Mouse (Mus musculus): ENCODE data around the gene Cd68. TPM values are rescaled to one million over a fixed set of nuclear protein-coding genes. Genes with fewer than 3 reads are reported as not detected.

Cd68 gene
- polyA plus RNA-seq, 1 experiment from 2014 or later = 4.4 TPM

GRCm38 (mm10) chr11:69689891-69690290 is 23.9 kb upstream of the Cd68 start:
- no peak overlapping the region for H3K4me2 ChIP-seq
- H3K4me3 ChIP-seq = no peak overlapping the region
- no peak overlapping the region for H3K27ac ChIP-seq
- ATAC-seq = no peak
- H3K9me3 ChIP-seq (replicated peaks) = no peaks in the 10 kb centered on the region
- no peak overlapping the region for H3K9ac ChIP-seq
- 92% methylated on average over 1 of the region's 1 CpGs for WGBS
- H3K4me1 ChIP-seq = peaks cover 17% of the 10 kb centered on the region
- 0 out of 2 replicates have a peak, but pooled peaks cover 1% of the 10 kb centered on the region for H3K27me3 ChIP-seq
- H3K36me3 ChIP-seq (ENCODE audit: poor library complexity, severe bottlenecking) = no peaks in the 10 kb centered on the region

GRCm38 (mm10) chr11:69687061-69687460 is 21.1 kb upstream of the Cd68 start:
- Histone ChIP-seq H3K4me2 (no peak overlapping the region), H3K4me1 (peaks cover 29% of the 10 kb centered on the region), H3K27me3 (no peaks in the 10 kb centered on the region), H3K27ac (no peak overlapping the region), H3K4me3 (no peak overlapping the region), H3K9ac (peak overlapping the region; percentile 45; the same call in 1 of the 2 replicates), H3K9me3 (replicated peaks) (no peaks in the 10 kb centered on the region), H3K36me3 (ENCODE audit: poor library complexity, severe bottlenecking) (no peaks in the 10 kb centered on the region)
- 62% methylated on average over 5 of the region's 5 CpGs for WGBS
- ATAC-seq = no peak

- no peaks in the 10 kb centered on the region for H3K27me3 ChIP-seq
- H3K4me2 ChIP-seq = no peak overlapping the region
- H3K9me3 ChIP-seq (replicated peaks) = no peaks in the 10 kb centered on the region
- H3K9ac ChIP-seq = no peak overlapping the region; the same call in 1 of the 2 replicates
- H3K4me3 ChIP-seq = no peak overlapping the region
- ATAC-seq = no peak
- 19% methylated on average over 4 of the region's 4 CpGs for WGBS
- H3K27ac ChIP-seq = no peak overlapping the region; the same call in 1 of the 2 replicates
- no peaks in the 10 kb centered on the region for H3K36me3 ChIP-seq (ENCODE audit: poor library complexity, severe bottlenecking)
- peaks cover 30% of the 10 kb centered on the region for H3K4me1 ChIP-seq
These were observed 20.4 kb upstream of the Cd68 start for GRCm38 (mm10) chr11:69686377-69686776.

- no peaks in the 10 kb centered on the region for H3K36me3 ChIP-seq (ENCODE audit: poor library complexity, severe bottlenecking)
- no peak within 1 kb of the TSS; the same call in 1 of the 2 replicates for H3K9ac ChIP-seq
- no peaks in the 10 kb centered on the region for H3K27me3 ChIP-seq
- no peak for ATAC-seq
- no peaks in the 10 kb centered on the region for H3K9me3 ChIP-seq (replicated peaks)
- WGBS = 51% methylated on average over 10 of the region's 10 CpGs
- no peak within 1 kb of the TSS for H3K4me3 ChIP-seq
- no peak within 1 kb of the TSS for H3K4me2 ChIP-seq
- H3K27ac ChIP-seq = peak within 1 kb of the TSS; percentile 6; the same call in 1 of the 2 replicates
- peaks cover 36% of the 10 kb centered on the region for H3K4me1 ChIP-seq
These were observed 19.7 kb upstream of the Cd68 start, which contains the start of gene Tnfsf13 for GRCm38 (mm10) chr11:69685526-69686148. Gene Tnfsf13, minus strand, starts transcription at chr11:69685784.

- Histone ChIP-seq H3K4me3 (no peak overlapping the region), H3K27ac (0 out of 2 replicates have a peak overlapping the region, but pooled peaks have one; percentile 6), H3K9me3 (replicated peaks) (no peaks in the 10 kb centered on the region), H3K27me3 (no peaks in the 10 kb centered on the region), H3K4me2 (no peak overlapping the region), H3K9ac (no peak overlapping the region), H3K36me3 (ENCODE audit: poor library complexity, severe bottlenecking) (peaks cover 6% of the 10 kb centered on the region), H3K4me1 (peaks cover 44% of the 10 kb centered on the region)
- WGBS = 81% methylated on average over 6 of the region's 6 CpGs
- no peak for ATAC-seq
These were observed 19.0 kb upstream of the Cd68 start for GRCm38 (mm10) chr11:69684936-69685335.

GRCm38 (mm10) chr11:69684128-69684745 is 18.3 kb upstream of the Cd68 start:
- peaks cover 49% of the 10 kb centered on the region for H3K4me1 ChIP-seq
- ATAC-seq = no peak
- H3K9me3 ChIP-seq (replicated peaks) = no peaks in the 10 kb centered on the region
- no peak overlapping the region for H3K4me3 ChIP-seq
- H3K9ac ChIP-seq = no peak overlapping the region
- no peak overlapping the region for H3K27ac ChIP-seq
- H3K4me2 ChIP-seq = no peak overlapping the region
- no peaks in the 10 kb centered on the region for H3K27me3 ChIP-seq
- H3K36me3 ChIP-seq (ENCODE audit: poor library complexity, severe bottlenecking) = peaks cover 12% of the 10 kb centered on the region
- 77% methylated on average over 12 of the region's 12 CpGs for WGBS

- no peak for ATAC-seq
- peaks cover 50% of the 10 kb centered on the region for H3K4me1 ChIP-seq
- H3K36me3 ChIP-seq (ENCODE audit: poor library complexity, severe bottlenecking) = peaks cover 19% of the 10 kb centered on the region
- 85% methylated on average over 7 of the region's 7 CpGs for WGBS
- H3K4me2 ChIP-seq = no peak overlapping the region
- H3K9me3 ChIP-seq (replicated peaks) = no peaks in the 10 kb centered on the region
- no peak overlapping the region for H3K27ac ChIP-seq
- H3K9ac ChIP-seq = no peak overlapping the region
- H3K27me3 ChIP-seq = no peaks in the 10 kb centered on the region
- H3K4me3 ChIP-seq = no peak overlapping the region
These were observed 17.6 kb upstream of the Cd68 start for GRCm38 (mm10) chr11:69683576-69683975.

- Histone ChIP-seq H3K4me2 (peak overlapping the region; percentile 97), H3K4me1 (peaks cover 50% of the 10 kb centered on the region), H3K27ac (peak overlapping the region; percentile 96), H3K27me3 (no peaks in the 10 kb centered on the region), H3K9ac (peak overlapping the region; percentile 39; the same call in 1 of the 2 replicates), H3K4me3 (peak overlapping the region; percentile 78; the same call in 1 of the 2 replicates), H3K36me3 (ENCODE audit: poor library complexity, severe bottlenecking) (peaks cover 24% of the 10 kb centered on the region), H3K9me3 (replicated peaks) (no peaks in the 10 kb centered on the region)
- peak; percentile 44; the same call in 1 of the 2 replicates for ATAC-seq
- WGBS = 21% methylated on average over 12 of the region's 12 CpGs
These were observed 17.0 kb upstream of the Cd68 start for GRCm38 (mm10) chr11:69682840-69683533.

GRCm38 (mm10) chr11:69682209-69682839 is 16.4 kb upstream of the Cd68 start:
- ATAC-seq = peak; percentile 41; the same call in 1 of the 2 replicates
- Histone ChIP-seq H3K4me2 (peak overlapping the region; percentile 97), H3K4me1 (peaks cover 50% of the 10 kb centered on the region), H3K9ac (peak overlapping the region; percentile 76), H3K27ac (peak overlapping the region; percentile 96), H3K4me3 (peak overlapping the region; percentile 78), H3K36me3 (ENCODE audit: poor library complexity, severe bottlenecking) (peaks cover 31% of the 10 kb centered on the region), H3K9me3 (replicated peaks) (no peaks in the 10 kb centered on the region), H3K27me3 (no peaks in the 10 kb centered on the region)
- WGBS = 25% methylated on average over 24 of the region's 24 CpGs

- ATAC-seq = peak; percentile 97
- Histone ChIP-seq H3K27ac (peak within 1 kb of the TSS; percentile 96), H3K4me2 (peak within 1 kb of the TSS; percentile 97), H3K9ac (peak within 1 kb of the TSS; percentile 88), H3K4me1 (peaks cover 46% of the 10 kb centered on the region), H3K9me3 (replicated peaks) (no peaks in the 10 kb centered on the region), H3K4me3 (peak within 1 kb of the TSS; percentile 78), H3K27me3 (no peaks in the 10 kb centered on the region), H3K36me3 (ENCODE audit: poor library complexity, severe bottlenecking) (peaks cover 39% of the 10 kb centered on the region)
- WGBS = under 1% methylated on average over 79 of the region's 80 CpGs
These were observed 15.6 kb upstream of the Cd68 start, which contains the start of gene Senp3 for GRCm38 (mm10) chr11:69681314-69682208. Gene Senp3, minus strand, starts transcription at chr11:69682084.
